Mouse (Mus musculus) G1E (cell line): Measurements from ENCODE around the gene Crb2.

ENCODE experiments used
- CTCF ChIP-seq: IDR thresholded peaks from 2 replicates; pipeline ENCODE4 v1.5.1; 2012; ENCODE audit warnings: low read depth, low read length, inconsistent platforms, mixed read lengths
- GATA1 ChIP-seq: IDR thresholded peaks from 2 replicates; pipeline ENCODE4 v1.6.1; 2012; ENCODE audit warnings: borderline replicate concordance, low read length, inconsistent platforms, mixed read lengths
- GATA2 ChIP-seq: IDR thresholded peaks from 2 replicates; pipeline ENCODE4 v1.6.1; 2012; ENCODE audit warnings: low read depth, low read length, inconsistent platforms, borderline replicate concordance
- POLR2AphosphoS5 ChIP-seq: IDR thresholded peaks from 2 replicates; pipeline ENCODE4 v1.6.1; 2012; ENCODE audit warnings: low read depth, low read length, inconsistent platforms; ENCODE audit not compliant: insufficient replicate concordance
- TAL1 ChIP-seq: conservative IDR thresholded peaks from 2 replicates; pipeline ENCODE4 v1.6.1; 2012; ENCODE audit warnings: low read depth, low read length, inconsistent platforms, mixed read lengths

DNA sequence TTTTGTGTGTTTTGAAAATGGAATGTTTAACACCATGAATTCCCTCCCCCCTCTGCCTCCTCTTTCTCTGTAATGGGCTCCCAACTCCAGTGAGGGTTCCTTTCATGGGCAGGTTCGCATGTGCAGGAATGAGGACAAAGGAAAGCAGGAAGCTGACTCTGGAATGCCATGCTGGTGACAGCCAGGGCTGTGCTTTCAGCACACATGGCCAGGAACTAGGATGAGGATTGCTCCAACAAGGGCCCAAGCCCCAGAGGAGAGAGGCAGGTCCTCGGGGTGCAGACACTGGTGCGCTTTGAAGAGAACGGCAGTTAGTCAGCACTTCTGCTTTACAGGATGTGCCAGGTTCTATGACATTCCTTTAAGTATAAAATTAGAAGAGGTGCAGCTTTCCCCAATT is 66.7 kb downstream of the Crb2 start:
- TF ChIP-seq GATA2 (no peak), TAL1 (no peak), CTCF (no peak), GATA1 (no peak), POLR2AphosphoS5 (no peak)
